Mouse (Mus musculus) layer of hippocampus, postnatal 36 days (tissue): ENCODE results near the gene Pola2. TPM values are rescaled to one million over a fixed set of nuclear protein-coding genes. Genes with fewer than 3 reads are reported as not detected.

Source experiments
- DNase-seq, 2 experiments: peaks; one replicate each; pipeline ENCODE4 v3.0.0; 2022
- total RNA-seq, 2 experiments: library from RNA; stranded (reverse); gene quantifications; 2 replicates each; pipeline ENCODE4 v1.2.3; 2021

Pola2 gene
- total RNA-seq, 2 experiments from 2014 or later = 5.3 to 5.5 TPM

- no peak for DNase-seq
Measured at GRCm38 (mm10) chr19:5935691-5936090, 28.3 kb downstream of the Pola2 start.

DNA sequence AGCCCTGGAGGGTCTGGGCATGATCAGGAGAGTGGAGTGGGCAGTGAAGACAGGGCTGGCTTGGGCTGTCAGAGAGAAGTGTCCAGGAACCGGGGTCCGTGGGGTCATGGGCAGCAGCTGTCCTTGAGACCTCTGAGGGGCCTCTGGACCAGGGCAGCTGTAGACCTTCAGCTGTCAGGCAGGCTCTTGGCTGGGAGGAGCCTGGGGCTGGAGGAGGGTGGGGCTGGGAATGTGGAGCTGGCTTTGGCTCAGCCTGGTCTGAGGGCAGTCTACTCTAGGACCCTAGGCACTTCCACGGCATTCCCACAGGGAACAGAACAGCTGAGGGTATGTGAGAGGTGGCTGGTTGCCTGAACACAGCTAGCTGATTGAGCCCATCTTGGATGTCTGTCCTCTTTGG is 28.7 kb downstream of the Pola2 start:
- DNase-seq = no peak

DNA sequence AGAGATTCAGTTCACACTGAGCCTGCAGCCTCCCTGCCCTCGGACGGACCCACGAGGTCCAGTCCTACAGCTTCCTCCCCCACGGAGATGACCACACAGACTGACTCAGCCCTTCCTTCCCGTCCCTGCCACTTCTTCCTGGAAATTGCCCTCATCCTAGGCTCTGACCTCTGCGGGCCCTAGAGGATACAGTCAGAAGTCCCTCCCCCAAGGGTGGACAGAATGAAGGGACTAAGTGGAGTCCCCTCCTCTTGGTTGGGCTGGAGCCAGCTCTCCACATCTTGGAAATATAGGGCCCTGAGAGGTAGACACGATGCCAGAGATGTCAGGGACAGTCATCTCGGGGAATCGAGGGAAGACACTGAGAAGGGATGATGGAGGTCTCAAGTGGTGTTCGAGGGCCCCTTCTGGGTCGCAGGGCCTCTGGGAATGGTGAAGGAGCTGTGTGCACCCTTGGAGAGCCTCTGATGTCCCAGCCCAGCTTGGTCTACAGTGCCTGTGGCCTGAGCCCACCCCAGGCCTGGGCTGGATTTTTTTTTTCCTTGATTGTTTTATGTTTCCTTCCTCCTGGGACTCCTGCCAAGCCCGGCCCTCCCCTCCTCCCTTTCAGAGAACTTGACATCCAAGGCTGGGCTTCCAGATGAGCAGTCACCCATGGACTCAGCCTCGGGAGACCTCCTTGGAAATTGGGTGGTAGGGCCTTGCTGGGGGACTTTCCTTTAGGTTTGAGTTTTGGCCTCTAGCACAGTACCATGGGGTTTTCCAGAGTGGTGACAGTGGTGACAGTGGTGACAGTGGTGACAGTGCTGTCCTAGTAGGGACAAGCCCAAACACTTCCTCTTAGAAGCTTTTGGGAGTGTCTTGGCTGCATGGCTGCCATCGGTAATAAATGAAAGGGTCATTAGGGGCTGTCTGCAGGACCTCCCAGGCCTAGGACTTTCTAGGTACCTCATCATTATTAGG is 34.1 kb downstream of the Pola2 start:
- DNase-seq = no peak

DNA sequence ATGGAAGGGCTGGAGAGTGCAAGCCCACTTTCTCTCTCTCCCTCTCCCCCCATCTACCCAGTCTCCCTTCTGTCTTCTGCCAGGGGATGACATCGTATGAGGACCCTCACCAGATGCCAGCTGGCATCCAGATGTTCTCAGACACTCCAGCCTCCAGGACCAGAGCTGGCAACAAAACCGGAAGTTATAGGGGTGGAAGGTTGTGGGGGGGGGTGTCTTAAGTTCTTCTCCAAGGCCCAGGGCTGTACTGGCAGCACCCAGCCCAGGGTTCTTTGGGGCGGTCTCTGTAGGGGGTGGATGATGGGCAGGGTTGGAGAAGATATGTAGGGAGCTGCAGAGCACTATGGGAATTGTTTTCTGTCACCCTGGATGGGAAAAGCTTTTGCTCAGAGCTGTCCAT is 35.5 kb downstream of the Pola2 start:
- DNase-seq = no peak

DNA sequence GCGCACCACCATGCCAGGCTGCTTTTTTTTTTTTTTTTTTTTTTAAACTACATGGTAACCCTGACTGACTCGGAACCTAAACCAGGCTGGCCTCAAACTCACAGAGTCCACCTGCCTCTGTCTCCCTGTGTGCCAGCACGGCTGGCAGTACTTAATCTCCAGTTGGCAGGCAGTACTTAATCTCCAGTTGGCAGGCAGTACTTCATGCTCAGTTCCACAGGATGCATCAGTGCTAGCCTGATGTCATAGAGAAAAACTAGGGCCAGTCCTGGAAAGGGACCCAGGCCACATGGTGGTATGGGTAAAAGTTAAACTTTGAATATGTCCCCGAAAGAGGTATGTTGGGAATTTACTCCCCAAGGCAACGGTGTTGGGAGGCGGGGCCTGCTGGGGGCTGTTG is 35.9 kb downstream of the Pola2 start:
- no peak for DNase-seq

DNA sequence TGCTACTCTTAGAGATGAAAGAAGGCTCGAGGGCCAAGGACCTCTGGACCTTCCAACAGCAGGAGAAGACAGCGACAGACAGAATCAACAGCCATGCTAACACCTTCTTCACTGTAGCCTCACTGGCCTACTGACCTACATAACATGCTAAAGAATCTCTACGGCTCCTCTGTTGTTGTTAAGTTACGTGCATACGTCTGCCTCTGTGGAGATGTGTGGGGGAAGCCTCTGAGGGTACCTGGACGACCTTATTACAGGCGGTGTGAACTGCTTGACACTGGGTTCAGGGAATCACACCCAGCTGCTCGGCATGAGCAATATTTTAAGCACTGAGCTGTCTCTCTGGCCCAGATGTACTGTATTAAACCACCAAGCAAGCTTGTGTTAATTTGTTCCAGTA is 36.5 kb downstream of the Pola2 start:
- no peak for DNase-seq

GRCm38 (mm10) chr19:5927026-5927425 is 37.0 kb downstream of the Pola2 start:
- DNase-seq = no peak

DNA sequence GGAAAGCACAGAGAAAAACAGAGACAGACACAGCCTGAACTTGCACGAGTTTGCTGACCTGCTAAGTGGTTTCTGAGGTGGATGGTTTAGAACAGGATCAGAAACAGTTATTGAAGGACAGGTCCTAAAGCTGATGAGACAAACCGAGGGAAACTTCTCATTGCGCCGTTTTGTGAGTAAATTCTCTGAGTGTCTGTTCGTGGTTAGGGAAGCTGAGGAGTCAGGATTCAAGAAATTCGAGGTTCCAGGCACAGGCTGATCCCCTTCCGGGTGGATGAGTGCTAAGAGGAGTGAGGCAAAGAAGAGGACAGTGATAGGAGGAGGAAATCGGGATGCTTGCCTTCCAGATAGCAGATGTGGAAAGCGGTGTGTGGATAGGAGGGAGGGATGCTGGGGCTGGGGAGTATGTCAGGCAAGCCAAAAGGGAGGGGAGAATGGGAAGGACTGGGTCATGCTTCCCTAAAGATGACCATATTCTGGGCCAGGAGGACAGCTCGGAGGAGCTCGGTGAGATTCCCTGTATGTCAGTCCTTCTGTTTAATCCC is 38.6 kb downstream of the Pola2 start:
- DNase-seq = no peak

DNA sequence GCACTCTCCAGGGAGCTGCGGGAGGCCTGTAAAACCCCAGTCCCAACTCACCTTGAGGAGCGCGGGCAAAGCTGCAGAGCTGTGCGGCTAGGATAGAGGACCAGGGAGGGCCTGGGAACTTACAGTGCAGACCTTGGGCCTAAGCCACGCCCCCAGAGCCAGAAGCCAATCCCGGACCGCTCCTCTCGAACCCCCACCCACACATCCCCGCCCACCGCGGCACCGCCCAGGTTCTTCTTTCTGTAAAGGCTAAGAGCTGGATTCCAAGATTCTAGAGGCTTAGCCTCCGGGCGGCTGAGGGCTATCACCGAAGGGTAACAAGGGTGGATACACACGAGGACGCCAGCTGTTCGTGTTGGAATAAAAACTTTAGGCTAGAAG is 39.3 kb downstream of the Pola2 start, which contains the start of gene Cdc42ep2:
Gene Cdc42ep2 (minus strand): TSS at position 104 of the 381 bp plus-strand sequence.
- DNase-seq = peak; percentile 84 to 87

DNA sequence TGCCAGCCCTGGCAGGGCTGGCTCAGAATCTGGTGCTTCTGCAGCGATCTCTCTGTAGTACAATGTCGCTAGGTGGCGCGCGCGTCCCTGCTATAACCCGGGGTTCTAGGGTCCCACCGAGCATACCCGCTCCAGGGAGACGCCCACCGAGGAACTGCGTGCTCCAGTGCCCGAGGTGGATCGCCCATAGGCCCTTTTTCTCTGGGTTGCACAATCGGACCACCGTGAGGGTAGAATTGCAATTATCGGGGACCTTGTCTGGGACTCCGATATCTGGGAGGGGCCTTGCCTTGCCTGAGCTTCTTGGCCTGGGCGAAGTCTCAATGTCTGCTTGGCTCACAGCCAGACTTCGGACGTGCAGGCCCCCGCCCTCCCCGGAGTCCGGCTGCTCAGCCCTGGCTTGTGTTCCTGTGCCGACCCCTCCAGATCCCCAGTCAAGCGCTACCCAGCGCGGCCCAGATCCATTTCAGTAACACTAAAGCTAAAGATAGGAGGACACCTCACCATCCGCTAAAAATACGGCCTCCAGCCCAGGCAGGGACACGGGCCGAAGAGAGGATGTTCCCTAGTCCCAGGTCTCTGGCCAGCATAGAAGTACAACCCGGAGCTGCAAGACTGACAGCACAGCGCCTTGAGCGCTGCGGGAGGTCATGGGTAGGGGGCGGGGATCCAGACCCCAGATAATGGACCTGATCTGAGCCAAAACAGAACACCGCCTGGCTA is 39.9 kb downstream of the Pola2 start:
- DNase-seq = peak; percentile 82 to 85

DNA sequence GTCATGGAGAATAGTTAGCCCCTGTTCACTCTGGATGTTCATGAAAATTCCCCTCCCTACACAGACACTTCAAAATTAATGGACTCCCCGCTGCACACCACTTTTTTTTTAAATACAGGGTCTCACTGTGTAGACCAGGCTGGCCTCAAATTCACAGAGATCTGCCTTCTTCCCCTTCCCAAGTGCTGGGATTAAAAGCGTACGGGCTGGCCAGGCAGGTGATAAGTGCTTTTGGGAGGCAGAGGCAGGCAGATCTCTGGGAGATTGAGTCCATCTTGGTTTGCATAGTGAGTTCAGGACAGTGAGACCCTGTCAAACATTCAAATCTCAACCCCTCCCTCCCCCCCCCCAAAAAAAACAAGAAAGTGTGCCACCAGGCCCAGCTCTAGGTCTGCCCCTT is 41.0 kb downstream of the Pola2 start:
- no peak for DNase-seq

GRCm38 (mm10) chr19:5922119-5922942 is 41.7 kb downstream of the Pola2 start:
- no peak for DNase-seq

- DNase-seq = no peak
Measured at GRCm38 (mm10) chr19:5921715-5922114, 42.3 kb downstream of the Pola2 start.

GRCm38 (mm10) chr19:5913007-5913719 is 50.8 kb downstream of the Pola2 start, which contains the start of gene Dpf2:
Gene Dpf2 (minus strand): TSS chr19:5913010.
- no peak for DNase-seq

DNA sequence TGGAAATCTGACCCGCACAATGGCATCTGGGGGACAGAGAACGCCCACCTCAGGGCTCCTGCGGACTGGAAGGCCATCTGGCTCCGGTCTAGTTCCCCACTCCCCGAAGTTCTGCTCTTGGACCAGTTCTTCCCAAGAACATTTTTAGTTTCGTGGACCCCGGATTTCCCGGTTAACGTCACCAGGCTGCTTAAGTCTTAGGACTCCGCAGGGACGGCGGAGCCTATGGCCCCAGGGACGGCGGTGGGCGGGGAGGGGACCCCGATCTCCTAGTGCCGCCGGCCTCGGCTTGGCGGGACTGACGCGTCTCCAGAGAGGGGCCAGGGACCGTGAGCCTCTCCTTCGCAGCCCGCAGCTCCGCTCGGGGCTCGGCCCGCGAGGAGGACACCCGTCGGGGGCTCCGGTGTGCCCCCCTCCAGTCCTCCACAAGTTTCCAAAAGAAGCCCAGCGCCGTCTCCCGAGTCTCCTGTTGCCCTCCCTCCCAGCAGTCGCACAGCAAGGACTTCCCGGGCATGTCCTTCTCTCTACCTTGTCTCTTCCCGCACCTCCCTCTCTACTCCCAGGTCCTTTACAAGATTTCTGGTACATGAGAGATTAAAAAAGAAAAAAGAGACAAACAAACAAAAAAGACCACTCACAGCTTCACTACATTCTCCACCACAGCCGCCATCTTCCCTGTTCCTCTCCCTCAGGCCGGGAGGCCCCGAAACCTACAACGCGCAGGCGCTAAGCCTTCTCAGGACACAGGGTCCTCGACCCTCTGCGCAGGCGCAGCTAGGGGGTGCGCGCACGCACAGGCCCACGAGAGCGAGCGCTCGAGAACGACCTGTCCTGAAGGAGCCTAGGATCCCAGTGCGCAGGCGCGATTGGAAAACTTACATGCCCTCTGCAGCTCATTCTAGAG is 51.6 kb downstream of the Pola2 start:
- DNase-seq = peak; percentile 99

DNA sequence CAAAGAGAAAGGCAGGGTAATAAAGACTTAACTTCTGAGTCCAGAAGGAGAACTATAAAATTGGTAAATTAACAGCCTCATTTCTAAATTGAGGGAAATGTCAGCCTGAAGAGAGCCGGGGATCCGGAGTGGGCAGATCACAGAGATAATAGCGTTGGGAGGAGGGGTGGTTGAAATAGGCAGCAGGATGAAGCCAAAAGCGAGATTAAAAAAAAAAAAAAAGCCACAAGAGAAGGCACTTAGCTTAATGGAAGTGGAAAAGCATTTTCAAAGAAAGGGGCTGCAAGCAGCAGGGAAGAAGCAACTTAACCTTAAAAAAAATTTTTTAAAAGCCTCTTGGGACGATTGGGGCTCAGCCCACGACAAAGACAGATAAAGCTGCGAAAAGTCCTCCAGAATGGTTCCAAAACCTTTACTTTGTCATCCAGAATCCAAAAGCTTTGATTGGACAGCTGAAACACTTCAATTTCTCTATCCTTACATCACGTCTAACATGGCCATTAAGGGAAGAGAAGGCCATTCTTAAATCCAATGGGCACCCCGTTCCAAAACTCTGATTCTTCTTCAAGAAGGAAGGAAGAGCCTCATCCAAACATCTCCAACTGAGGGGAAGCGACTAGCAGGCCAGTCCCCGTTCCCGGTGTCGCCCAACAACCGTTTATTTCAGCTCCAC is 52.4 kb downstream of the Pola2 start:
- DNase-seq = no peak

DNA sequence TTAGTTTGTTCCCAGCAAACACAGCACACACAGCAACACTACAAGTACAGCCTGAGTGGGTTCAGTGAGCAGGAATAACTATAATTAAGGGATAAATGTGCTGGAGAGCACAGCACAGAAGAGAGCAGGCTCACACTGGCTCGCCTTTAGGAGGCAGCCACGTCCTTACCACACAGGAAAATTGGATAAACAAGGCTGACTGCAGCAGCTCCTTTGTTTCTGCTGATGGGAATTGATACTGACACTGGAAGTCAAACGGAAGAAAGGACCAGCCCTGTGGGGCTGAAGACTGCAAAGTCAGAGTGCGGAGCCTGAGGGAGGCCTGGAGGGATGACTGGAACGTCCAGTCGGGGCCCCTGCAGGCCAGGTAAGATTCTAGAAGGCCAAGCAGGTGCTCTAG is 53.8 kb downstream of the Pola2 start:
- no peak for DNase-seq

DNA sequence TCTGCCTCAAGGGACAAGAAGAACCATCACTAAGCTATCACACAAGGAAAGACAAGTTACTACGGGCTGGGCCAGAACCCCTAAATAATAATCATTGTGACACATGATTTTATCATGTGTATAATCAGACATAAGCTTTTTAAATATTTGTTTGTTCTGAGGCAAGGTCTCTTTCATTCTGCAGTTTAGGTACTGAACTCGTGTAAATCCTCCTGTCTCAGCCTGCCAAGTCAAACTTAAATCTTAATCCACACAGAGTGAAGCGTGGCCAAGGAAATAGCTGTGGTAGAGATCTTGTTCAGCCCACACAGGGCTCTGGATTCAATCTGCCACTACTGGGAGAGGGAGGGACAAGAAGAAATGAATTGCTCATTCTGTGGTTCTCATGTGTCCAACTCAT is 56.7 kb downstream of the Pola2 start:
- DNase-seq = no peak

- peak; percentile 92 to 93 for DNase-seq
Measured at GRCm38 (mm10) chr19:5894002-5894678, 69.9 kb downstream of the Pola2 start, which contains the start of gene Tigd3. Gene Tigd3 (minus strand): TSS chr19:5894149.
